Mouse (Mus musculus): Measurements from ENCODE around the gene Slc30a6.

GRCm38 (mm10) chr17:74449776-74450175 lies 54.4 kb downstream of the Slc30a6 start:
- TF ChIP-seq TAL1 (IDR thresholded peaks at IDR 0.05; ENCODE audit: low read length) (no peak), GATA1 (IDR thresholded peaks at IDR 0.05; ENCODE audit: low read length) (no peak)

Measured in erythroblast, embryonic 14.5 days (primary cell).